Mouse (Mus musculus) retina, postnatal 7 days (tissue): Measurements from ENCODE around the gene AI182371.

ENCODE experiments used
- DNase-seq: peaks from one replicate; pipeline ENCODE4 v3.0.0-alpha.2; 2012; ENCODE audit warnings: low read depth, low spot score

Gene AI182371

GRCm38 (mm10) chr2:35101443-35101842 lies at the start of gene AI182371:
AI182371 (minus strand) TSS chr2:35101543.
- DNase-seq, result no peak

- no peak for DNase-seq
Observed at GRCm38 (mm10) chr2:35148806-35149205, 47.5 kb upstream of the AI182371 start.

GRCm38 (mm10) chr2:35141673-35142072 lies 40.3 kb upstream of the AI182371 start:
- DNase-seq, result no peak

- DNase-seq, result no peak
Observed at GRCm38 (mm10) chr2:35138576-35138975, 37.2 kb upstream of the AI182371 start.

GRCm38 (mm10) chr2:35133891-35134290 lies 32.5 kb upstream of the AI182371 start:
- no peak for DNase-seq

- DNase-seq, result no peak
Observed at GRCm38 (mm10) chr2:35132662-35133055, 31.3 kb upstream of the AI182371 start.

DNA sequence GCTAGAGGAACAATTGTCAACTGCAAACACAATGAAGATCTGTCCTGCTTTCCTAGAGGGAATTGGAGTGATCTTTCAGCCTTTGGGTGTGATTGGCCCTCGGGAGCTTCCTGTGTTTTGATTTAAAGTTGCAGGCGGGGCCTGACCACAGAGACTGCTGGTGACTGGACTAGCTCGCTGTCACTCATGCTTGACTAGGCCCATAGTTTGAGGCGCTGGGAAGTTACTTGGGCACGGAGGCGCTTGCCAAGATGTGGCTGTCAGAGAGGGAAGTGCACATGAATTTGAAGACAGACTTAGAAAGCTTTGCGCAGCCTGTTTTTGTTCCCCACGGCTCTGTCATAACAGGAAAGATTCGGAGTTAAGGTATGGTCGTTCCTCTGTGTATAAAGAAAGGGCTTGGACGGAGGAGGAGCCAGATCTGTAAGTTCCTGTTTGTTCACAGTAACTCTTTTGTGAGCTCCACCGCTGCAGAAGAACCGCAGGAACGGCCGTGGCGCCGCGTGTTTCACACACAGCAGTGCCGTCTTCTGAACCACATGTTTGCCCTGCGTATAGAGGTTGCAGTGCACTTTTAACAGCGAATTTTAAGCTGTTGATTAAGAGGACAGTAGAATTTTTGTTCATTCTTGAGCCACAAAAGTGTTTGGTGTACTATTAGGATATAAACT lies 30.8 kb upstream of the AI182371 start:
- DNase-seq, result peak; percentile 85

DNA sequence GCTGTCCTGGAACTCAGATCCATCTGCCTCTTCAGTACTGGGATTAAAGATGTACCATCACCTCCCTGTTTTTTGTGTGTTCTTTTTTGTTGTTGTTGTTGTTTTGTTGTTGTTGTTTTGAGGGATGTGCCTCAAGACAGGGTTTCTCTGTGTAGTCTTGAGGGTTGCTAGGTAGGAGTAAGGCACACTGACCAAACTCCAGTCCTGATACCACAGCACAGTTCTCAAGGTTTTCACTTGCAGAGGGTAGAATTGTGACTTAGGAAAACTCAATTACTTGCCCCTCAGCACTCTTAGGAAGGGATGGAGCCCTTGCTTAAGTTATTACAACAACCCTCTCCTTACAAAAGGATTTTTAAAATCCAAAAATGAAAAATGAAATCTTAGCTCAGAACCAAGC lies 30.1 kb upstream of the AI182371 start:
- DNase-seq, result no peak

DNA sequence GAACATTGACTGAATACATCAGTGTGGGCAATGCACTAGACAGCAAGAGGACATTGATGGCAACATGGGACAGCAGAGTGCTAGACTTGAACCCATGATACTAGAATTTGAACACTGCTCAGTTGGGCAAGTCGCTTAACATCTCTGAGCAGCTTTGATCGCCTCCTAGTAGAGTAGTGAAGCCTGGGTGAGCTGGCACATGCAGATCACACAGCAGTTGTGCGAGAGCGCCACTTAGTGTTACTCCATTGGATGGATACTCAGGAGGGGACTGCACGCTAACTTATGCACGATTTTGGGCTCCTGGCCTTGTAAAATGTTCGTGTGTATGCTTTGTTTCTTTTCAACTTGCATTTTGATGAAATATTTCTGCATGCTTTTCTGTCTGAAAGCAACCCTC lies 23.4 kb upstream of the AI182371 start:
- no peak for DNase-seq

DNA sequence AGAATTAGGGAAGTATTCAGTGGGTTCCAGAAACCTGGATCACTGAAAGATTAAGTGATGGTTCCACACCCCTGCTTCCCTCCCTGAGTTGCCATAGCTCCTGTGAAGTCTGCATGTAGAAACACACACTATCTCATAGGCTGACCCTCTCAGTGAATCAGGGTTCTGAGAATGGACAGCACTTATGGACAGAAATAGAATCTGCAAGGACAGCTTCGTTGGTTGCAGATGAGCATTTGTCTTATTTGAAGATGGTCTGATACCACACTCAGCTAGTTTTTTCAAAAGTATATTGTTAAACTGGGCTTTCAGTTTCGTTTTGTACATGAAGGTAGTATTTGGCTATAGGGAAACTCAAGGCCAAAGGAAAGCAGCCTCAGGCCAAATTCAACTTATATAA lies 9.2 kb upstream of the AI182371 start:
- DNase-seq, result no peak

- DNase-seq, result no peak
Observed at GRCm38 (mm10) chr2:35109924-35110304, 8.6 kb upstream of the AI182371 start.

GRCm38 (mm10) chr2:35109141-35109923 lies 8.0 kb upstream of the AI182371 start, which contains the start of gene Cntrl:
Cntrl (plus strand) TSS chr2:35109492.
- DNase-seq, result peak; percentile 81

- no peak for DNase-seq
Observed at GRCm38 (mm10) chr2:35108712-35109111, 7.4 kb upstream of the AI182371 start.

GRCm38 (mm10) chr2:35107984-35108635 lies 6.8 kb upstream of the AI182371 start:
- no peak for DNase-seq

GRCm38 (mm10) chr2:35104843-35105242 lies 3.5 kb upstream of the AI182371 start:
- DNase-seq, result no peak

- DNase-seq, result no peak
Observed at GRCm38 (mm10) chr2:35103558-35103957, 2.2 kb upstream of the AI182371 start.

DNA sequence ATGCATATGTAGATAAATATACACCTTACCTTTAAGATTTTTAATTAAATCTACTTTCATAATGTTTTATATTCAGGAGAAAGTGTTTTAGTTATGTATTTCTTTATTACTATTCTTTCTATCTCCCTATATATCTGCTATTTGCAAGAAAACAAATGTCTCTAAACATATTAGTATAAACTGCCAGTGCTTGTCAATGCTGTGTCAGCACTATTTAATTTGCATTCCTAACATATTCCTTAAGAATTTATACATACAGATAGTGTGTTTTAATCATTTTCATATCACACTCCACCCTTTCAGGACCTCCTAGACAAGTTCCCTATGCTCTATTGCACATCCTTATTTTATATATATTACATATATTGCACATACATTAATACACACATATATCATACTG lies 1.4 kb upstream of the AI182371 start:
- DNase-seq, result no peak

- no peak for DNase-seq
Observed at GRCm38 (mm10) chr2:35100529-35100928, 814 bp downstream of the AI182371 start.

DNA sequence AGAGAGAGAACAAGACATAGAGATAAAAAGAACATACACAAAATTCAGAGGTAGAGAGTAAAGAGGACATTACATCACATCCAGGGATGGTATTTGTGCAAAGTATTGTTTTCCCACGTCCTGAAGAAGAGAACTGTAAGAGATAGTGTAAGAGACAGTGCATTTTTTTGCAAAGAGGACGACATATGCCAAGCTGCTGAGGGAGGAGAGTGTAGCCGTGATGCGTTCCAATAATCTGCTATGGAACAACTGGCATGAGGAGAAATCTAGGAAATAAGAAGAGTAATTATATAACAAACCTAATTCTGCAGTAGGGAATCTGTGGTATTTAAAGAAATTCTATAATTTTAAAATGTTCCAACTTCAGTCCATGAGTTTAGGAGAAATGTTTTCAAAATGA lies 13.9 kb downstream of the AI182371 start:
- no peak for DNase-seq

GRCm38 (mm10) chr2:35079166-35079565 lies 22.2 kb downstream of the AI182371 start:
- DNase-seq, result no peak

GRCm38 (mm10) chr2:35074328-35074727 lies 27.0 kb downstream of the AI182371 start:
- no peak for DNase-seq

- DNase-seq, result no peak
Observed at GRCm38 (mm10) chr2:35072547-35072946, 28.8 kb downstream of the AI182371 start.

DNA sequence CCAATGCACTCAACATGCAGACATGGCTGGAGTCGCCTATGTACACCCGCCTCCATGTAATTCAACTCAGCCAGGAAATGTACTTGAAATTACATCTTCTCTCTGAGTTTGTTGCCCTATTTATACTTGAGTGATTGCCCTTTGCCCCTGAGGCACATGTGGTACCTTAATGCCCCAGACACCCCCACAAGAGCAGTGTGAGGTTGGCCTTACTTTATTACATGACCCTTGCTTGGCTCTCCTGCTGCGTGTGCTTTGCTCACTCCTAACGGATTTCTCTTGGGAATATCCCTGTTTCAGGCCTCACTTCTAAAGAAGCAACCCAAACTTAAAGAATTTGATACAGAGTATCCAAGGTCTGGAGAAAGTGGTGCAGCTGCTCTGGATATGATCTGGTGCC lies 31.1 kb downstream of the AI182371 start:
- DNase-seq, result no peak
